Mouse (Mus musculus): ENCODE data around the gene Mrpl58. TPM values are rescaled to one million over a fixed set of nuclear protein-coding genes. Genes with fewer than 3 reads are reported as not detected.

The Mrpl58 gene
- polyA plus RNA-seq, 1 experiment from 2014 or later = 104 TPM

Small RNA genes lying within 50 kb of the gene (microRNA-seq; reads per million reads assigned to microRNA genes)
- gene Mir3968 = not detected

Other genes with a start within 250 kb of the Mrpl58 start
- gene Slc9a3r1, start 240.4 kb upstream of the Mrpl58 start, polyA plus RNA-seq (2015; fragmentation: Nextera tagmentation; extraction: Ambion mirVana) = 59.8 and 69.9 TPM in 2 replicates
- gene Tmem104, start 216.3 kb upstream of the Mrpl58 start, polyA plus RNA-seq (2015; fragmentation: Nextera tagmentation; extraction: Ambion mirVana) = 5.1 and 6.8 TPM in 2 replicates
- gene Nat9, start 215.9 kb upstream of the Mrpl58 start, polyA plus RNA-seq (2015; fragmentation: Nextera tagmentation; extraction: Ambion mirVana) = 11.9 and 13.3 TPM in 2 replicates
- gene Grin2c, start 136.5 kb upstream of the Mrpl58 start, polyA plus RNA-seq (2015; fragmentation: Nextera tagmentation; extraction: Ambion mirVana) = 0.06 and 0.12 TPM in 2 replicates
- 16.3 and 18.2 TPM in 2 replicates for gene Fdxr, start 126.7 kb upstream of the Mrpl58 start, polyA plus RNA-seq (2015; fragmentation: Nextera tagmentation; extraction: Ambion mirVana)
- gene Fads6, start 106.1 kb upstream of the Mrpl58 start, polyA plus RNA-seq (2015; fragmentation: Nextera tagmentation; extraction: Ambion mirVana) = 2.0 and 2.2 TPM in 2 replicates
- not detected in 2 replicates for gene Otop2, start 96.6 kb upstream of the Mrpl58 start, polyA plus RNA-seq (2015; fragmentation: Nextera tagmentation; extraction: Ambion mirVana)
- gene Ush1g, start 81.7 kb upstream of the Mrpl58 start, polyA plus RNA-seq (2015; fragmentation: Nextera tagmentation; extraction: Ambion mirVana) = 0.07 and 0.14 TPM in 2 replicates
- gene Otop3, start 69.0 kb upstream of the Mrpl58 start, polyA plus RNA-seq (2015; fragmentation: Nextera tagmentation; extraction: Ambion mirVana) = not detected in 2 replicates
- 1.1 and 1.2 TPM in 2 replicates for gene Hid1, start 36.0 kb upstream of the Mrpl58 start, polyA plus RNA-seq (2015; fragmentation: Nextera tagmentation; extraction: Ambion mirVana)
- gene Cdr2l, start 21.8 kb upstream of the Mrpl58 start, polyA plus RNA-seq (2015; fragmentation: Nextera tagmentation; extraction: Ambion mirVana) = 1.5 and 1.7 TPM in 2 replicates
- 633 and 650 TPM in 2 replicates for gene Atp5h, start 16.2 kb downstream of the Mrpl58 start, polyA plus RNA-seq (2015; fragmentation: Nextera tagmentation; extraction: Ambion mirVana)
- 2.5 and 4.1 TPM in 2 replicates for gene Kctd2, start 16.4 kb downstream of the Mrpl58 start, polyA plus RNA-seq (2015; fragmentation: Nextera tagmentation; extraction: Ambion mirVana)
- gene Trim80, start 36.8 kb downstream of the Mrpl58 start, polyA plus RNA-seq (2015; fragmentation: Nextera tagmentation; extraction: Ambion mirVana) = 0.16 and 0.27 TPM in 2 replicates
- gene Slc16a5, start 58.7 kb downstream of the Mrpl58 start, polyA plus RNA-seq (2015; fragmentation: Nextera tagmentation; extraction: Ambion mirVana) = 0.06 TPM in 1 of 2 replicates, not detected in the other
- gene Armc7, start 71.9 kb downstream of the Mrpl58 start, polyA plus RNA-seq (2015; fragmentation: Nextera tagmentation; extraction: Ambion mirVana) = 3.2 and 3.7 TPM in 2 replicates
- 60.8 and 64.6 TPM in 2 replicates for gene Nt5c, start 88.1 kb downstream of the Mrpl58 start, polyA plus RNA-seq (2015; fragmentation: Nextera tagmentation; extraction: Ambion mirVana)
- gene Jpt1, start 110.6 kb downstream of the Mrpl58 start, polyA plus RNA-seq (2015; fragmentation: Nextera tagmentation; extraction: Ambion mirVana) = 292 and 314 TPM in 2 replicates
- 532 and 597 TPM in 2 replicates for gene Sumo2, start 132.5 kb downstream of the Mrpl58 start, polyA plus RNA-seq (2015; fragmentation: Nextera tagmentation; extraction: Ambion mirVana)
- gene Nup85, start 160.7 kb downstream of the Mrpl58 start, polyA plus RNA-seq (2015; fragmentation: Nextera tagmentation; extraction: Ambion mirVana) = 158 and 175 TPM in 2 replicates
- 71.5 and 77.4 TPM in 2 replicates for gene Mrps7, start 200.2 kb downstream of the Mrpl58 start, polyA plus RNA-seq (2015; fragmentation: Nextera tagmentation; extraction: Ambion mirVana)
- 8.5 and 10.5 TPM in 2 replicates for gene Gga3, start 200.3 kb downstream of the Mrpl58 start, polyA plus RNA-seq (2015; fragmentation: Nextera tagmentation; extraction: Ambion mirVana)
- 26.8 and 30.3 TPM in 2 replicates for gene Mif4gd, start 209.2 kb downstream of the Mrpl58 start, polyA plus RNA-seq (2015; fragmentation: Nextera tagmentation; extraction: Ambion mirVana)
- gene Slc25a19, start 224.5 kb downstream of the Mrpl58 start, polyA plus RNA-seq (2015; fragmentation: Nextera tagmentation; extraction: Ambion mirVana) = 12.2 and 15.8 TPM in 2 replicates